Comparison of ENCODE assay signal across 8 mouse cellular contexts in the genomic region with DNA sequence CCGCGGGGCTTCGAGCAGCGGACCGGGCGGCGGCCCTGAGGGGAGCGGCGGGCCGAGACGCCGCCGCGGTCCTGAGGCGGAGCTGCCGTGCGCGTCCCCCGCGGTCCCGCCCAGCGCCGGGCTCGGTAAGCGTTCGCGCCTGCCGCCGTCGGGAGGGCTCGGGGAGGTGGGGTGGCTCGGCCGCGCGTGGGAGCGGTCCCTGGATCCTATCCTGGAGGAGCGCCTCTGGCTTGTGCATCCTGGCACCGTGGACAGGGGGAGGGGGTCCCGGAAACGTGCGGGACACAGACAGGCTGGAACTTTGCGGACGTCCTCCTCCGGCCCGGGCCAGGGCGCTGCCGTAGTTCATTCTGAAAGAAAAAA. TPM values are rescaled to one million over a fixed set of nuclear protein-coding genes. Genes with fewer than 3 reads are reported as not detected.
A peak's percentile ranks its signal among the peaks of the same experiment; 100 is the strongest.
DNase-seq lines count a peak whose midpoint lies in the region; ATAC-seq lines count a peak whose summit lies in the region.

No protein-coding gene starts in this region.

- H3K27ac ChIP-seq in intestine, embryonic 15.5 days, result peak overlapping the region; percentile 83
- peak overlapping the region; percentile 94 for H3K27ac ChIP-seq in limb, embryonic 10.5 days

- H3K9ac ChIP-seq in intestine, embryonic 15.5 days, result peak overlapping the region; percentile 88

- H3K4me1 ChIP-seq in intestine, embryonic 15.5 days (replicated peaks), result peaks cover 14% of the 10 kb centered on the region
- H3K4me1 ChIP-seq in limb, embryonic 10.5 days, result peaks cover 21% of the 10 kb centered on the region

- no peaks in the 10 kb centered on the region for H3K27me3 ChIP-seq in intestine, embryonic 15.5 days (replicated peaks)
- peaks cover 17% of the 10 kb centered on the region for H3K27me3 ChIP-seq in limb, embryonic 10.5 days (ENCODE audit: low read depth, poor library complexity, severe bottlenecking)

- H3K9me3 ChIP-seq in intestine, embryonic 15.5 days, result no peaks in the 10 kb centered on the region
- no peaks in the 10 kb centered on the region for H3K9me3 ChIP-seq in limb, embryonic 10.5 days (replicated peaks)

- peak; percentile 94 for ATAC-seq in intestine, embryonic 15.5 days
- peak; percentile 67 for ATAC-seq in megakaryocyte-erythroid progenitor cell, adult 5-6 weeks (replicated peaks; ENCODE audit: low FRiP score, low TSS enrichment, poor library complexity, severe bottlenecking)

- WGBS in intestine, embryonic 15.5 days, result under 1% methylated on average over 37 of the region's 47 CpGs
- WGBS in limb, embryonic 10.5 days, result under 1% methylated on average over 47 of the region's 47 CpGs

- H3K4me2 ChIP-seq in intestine, embryonic 15.5 days (replicated peaks), result peak overlapping the region; percentile 96

- H3K4me3 ChIP-seq in intestine, embryonic 15.5 days (replicated peaks), result peak overlapping the region; percentile 95
- H3K4me3 ChIP-seq in limb, embryonic 10.5 days, result peak overlapping the region; percentile 89

- H3K36me3 ChIP-seq in intestine, embryonic 15.5 days, result no peaks in the 10 kb centered on the region
- H3K36me3 ChIP-seq in limb, embryonic 10.5 days, result no peaks in the 10 kb centered on the region

- DNase-seq in kidney, adult 11 months, result peak; percentile 67
- no peak for DNase-seq in kidney, adult 18-20 months
- peak; percentile 81 for DNase-seq in cerebellum, adult 9-11 months
- DNase-seq in gastrocnemius, postnatal 10 days, result peak; percentile 72
- no peak for DNase-seq in limb, embryonic 10.5 days (ENCODE audit: low spot score)
- DNase-seq in spleen, adult 12 weeks (ENCODE audit: low spot score), result peak; percentile 77

RNA-seq across cellular contexts. Expression of a gene that starts 0.3 kb away (rescaled TPM):
- total RNA-seq in gastrocnemius, postnatal 10 days (2021), result 10 to 100 TPM; 42.2 to 49.9 TPM
- polyA plus RNA-seq in intestine, embryonic 15.5 days (2015; fragmentation: Nextera tagmentation; extraction: Ambion mirVana), result 71.9 and 73.9 TPM in 2 replicates
- 73.2 and 85.5 TPM in 2 replicates for polyA plus RNA-seq in limb, embryonic 10.5 days (2016; fragmentation: Nextera tagmentation; extraction: Ambion mirVana)
- 77.0 and 78.4 TPM in 2 replicates for total RNA-seq in megakaryocyte-erythroid progenitor cell, adult 5-6 weeks (2014; fragmentation: Nextera tagmentation)
- 159 and 194 TPM in 2 replicates for total RNA-seq in megakaryocyte-erythroid progenitor cell, adult 5-6 weeks (2017)

RNA-seq across cellular contexts. Expression of a gene that starts 25.9 kb away (rescaled TPM):
- total RNA-seq in gastrocnemius, postnatal 10 days (2021), result 1 to 10 TPM; 4.7 to 7.7 TPM
- 10.5 and 11.8 TPM in 2 replicates for polyA plus RNA-seq in intestine, embryonic 15.5 days (2015; fragmentation: Nextera tagmentation; extraction: Ambion mirVana)
- polyA plus RNA-seq in limb, embryonic 10.5 days (2016; fragmentation: Nextera tagmentation; extraction: Ambion mirVana), result 13.4 and 13.9 TPM in 2 replicates
- 5.2 and 7.4 TPM in 2 replicates for total RNA-seq in megakaryocyte-erythroid progenitor cell, adult 5-6 weeks (2014; fragmentation: Nextera tagmentation)
- 7.2 and 8.2 TPM in 2 replicates for total RNA-seq in megakaryocyte-erythroid progenitor cell, adult 5-6 weeks (2017)

RNA-seq across cellular contexts. Expression of a gene that starts 26.3 kb away (rescaled TPM):
- total RNA-seq in gastrocnemius, postnatal 10 days (2021), result 10 to 100 TPM; 23.0 to 25.9 TPM
- 74.3 and 76.7 TPM in 2 replicates for polyA plus RNA-seq in intestine, embryonic 15.5 days (2015; fragmentation: Nextera tagmentation; extraction: Ambion mirVana)
- polyA plus RNA-seq in limb, embryonic 10.5 days (2016; fragmentation: Nextera tagmentation; extraction: Ambion mirVana), result 101 and 121 TPM in 2 replicates
- total RNA-seq in megakaryocyte-erythroid progenitor cell, adult 5-6 weeks (2014; fragmentation: Nextera tagmentation), result 150 and 199 TPM in 2 replicates
- 123 and 151 TPM in 2 replicates for total RNA-seq in megakaryocyte-erythroid progenitor cell, adult 5-6 weeks (2017)

RNA-seq across cellular contexts. Expression of a gene that starts 44.1 kb away (rescaled TPM):
- total RNA-seq in gastrocnemius, postnatal 10 days (2021), result not detected
- not detected in 2 replicates for polyA plus RNA-seq in intestine, embryonic 15.5 days (2015; fragmentation: Nextera tagmentation; extraction: Ambion mirVana)
- not detected in 2 replicates for polyA plus RNA-seq in limb, embryonic 10.5 days (2016; fragmentation: Nextera tagmentation; extraction: Ambion mirVana)
- not detected in 2 replicates for total RNA-seq in megakaryocyte-erythroid progenitor cell, adult 5-6 weeks (2014; fragmentation: Nextera tagmentation)
- total RNA-seq in megakaryocyte-erythroid progenitor cell, adult 5-6 weeks (2017), result not detected in 2 replicates

RNA-seq across cellular contexts. Expression of a gene that starts 45.4 kb away (rescaled TPM):
- total RNA-seq in gastrocnemius, postnatal 10 days (2021), result not detected
- not detected in 2 replicates for polyA plus RNA-seq in intestine, embryonic 15.5 days (2015; fragmentation: Nextera tagmentation; extraction: Ambion mirVana)
- polyA plus RNA-seq in limb, embryonic 10.5 days (2016; fragmentation: Nextera tagmentation; extraction: Ambion mirVana), result not detected in 2 replicates
- not detected in 2 replicates for total RNA-seq in megakaryocyte-erythroid progenitor cell, adult 5-6 weeks (2014; fragmentation: Nextera tagmentation)
- total RNA-seq in megakaryocyte-erythroid progenitor cell, adult 5-6 weeks (2017), result not detected in 2 replicates

Comparison
In these comparisons a context has a peak if more than half of its experiments do, and no peak if none do; other contexts are left out.
1. DNase-seq: peak in kidney, adult 11 months (single experiment), cerebellum, adult 9-11 months (single experiment), gastrocnemius, postnatal 10 days (single experiment) and spleen, adult 12 weeks (single experiment); none in kidney, adult 18-20 months (single experiment) and limb, embryonic 10.5 days (single experiment).
2. RNA of a gene that starts 26.3 kb away (total RNA-seq): 123 to 199 TPM in megakaryocyte-erythroid progenitor cell, adult 5-6 weeks; 23.0 to 25.9 TPM in gastrocnemius, postnatal 10 days; every median in the first group is over 4 times any median in the second.